Mouse (Mus musculus) monocyte, adult 5-6 weeks (primary cell): Measurements from ENCODE around the gene Mgat4d. TPM values are rescaled to one million over a fixed set of nuclear protein-coding genes. Genes with fewer than 3 reads are reported as not detected.
"Not testable (repeated sequence)": the region's sequence is repeated elsewhere in the genome, so short reads cannot be mapped to it uniquely, and the experiment has no call there.

Experiments used
- ATAC-seq: fragments of 153-309, 156-312 bp; replicated peaks from 2 replicates; pipeline ENCODE4 v1.8.0; 2017; ENCODE audit warnings: mild to moderate bottlenecking; ENCODE audit not compliant: low TSS enrichment, insufficient number of reproducible peaks, severe bottlenecking, poor library complexity, low FRiP score
- total RNA-seq: library from RNA; stranded (forward); fragments of 200-1000, 200-491, 200-594 nt; gene quantifications from 3 replicates; pipeline ENCODE4 v1.2.3, GENCODE M21; 2017

The Mgat4d gene
- total RNA-seq, 1 experiment from 2014 or later = not detected

DNA sequence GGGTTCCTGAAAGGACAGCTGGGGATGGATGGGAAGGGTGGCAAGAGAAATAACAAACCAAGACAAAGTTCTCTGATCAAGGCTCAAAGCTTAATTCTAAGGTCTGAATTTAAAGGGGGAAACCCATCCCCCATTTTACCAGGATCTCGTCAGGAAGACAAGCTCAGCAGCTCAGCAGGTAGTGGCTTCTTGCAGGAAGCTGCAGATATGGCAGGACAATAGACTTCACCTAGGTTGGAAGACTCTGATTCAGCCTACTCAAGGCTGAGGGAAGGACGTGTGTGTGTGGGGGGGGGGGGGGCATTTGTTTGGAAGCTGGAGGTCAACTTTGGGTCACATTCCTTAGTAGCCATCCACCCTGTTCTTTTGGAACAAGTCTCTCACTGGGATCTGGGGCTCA, 34.6 kb downstream of the Mgat4d start:
- ATAC-seq = no peak

DNA sequence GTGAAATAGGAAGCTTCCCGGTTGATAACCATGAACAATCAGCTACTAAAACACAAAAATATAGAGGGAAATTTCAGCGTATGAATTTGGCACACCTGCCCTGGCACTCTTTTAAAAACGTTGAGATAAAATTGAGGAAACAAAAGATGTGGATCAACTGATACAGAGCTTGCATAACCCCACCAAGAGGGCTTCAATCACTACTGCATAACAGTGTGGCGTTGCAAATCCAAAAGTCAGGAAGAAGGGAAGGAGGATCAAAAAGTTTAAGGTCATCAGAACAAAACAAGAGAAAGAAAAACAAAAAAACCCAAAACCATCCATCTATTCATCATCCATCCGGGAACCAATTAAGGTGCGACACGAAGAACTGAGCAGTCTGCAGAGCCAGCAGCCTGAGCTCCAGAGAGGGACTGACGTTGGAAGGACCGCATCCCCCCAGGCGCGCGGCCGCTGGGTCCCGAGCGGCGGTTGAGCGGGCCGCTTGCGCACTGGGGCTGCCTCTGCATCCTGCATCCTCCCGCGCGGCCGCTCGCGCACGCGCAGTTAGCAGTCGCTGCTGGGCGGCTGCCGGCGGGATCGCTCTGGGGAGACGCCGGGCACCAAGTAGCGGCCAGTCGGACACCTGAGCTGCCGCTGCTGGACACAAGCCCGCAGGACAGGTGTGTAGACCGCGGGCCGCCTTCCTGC, 41.2 kb downstream of the Mgat4d start, which contains the start of gene Clgn:
Gene Clgn (plus strand): TSS at position 552 of the 690 bp plus-strand sequence.
- ATAC-seq = no peak

DNA sequence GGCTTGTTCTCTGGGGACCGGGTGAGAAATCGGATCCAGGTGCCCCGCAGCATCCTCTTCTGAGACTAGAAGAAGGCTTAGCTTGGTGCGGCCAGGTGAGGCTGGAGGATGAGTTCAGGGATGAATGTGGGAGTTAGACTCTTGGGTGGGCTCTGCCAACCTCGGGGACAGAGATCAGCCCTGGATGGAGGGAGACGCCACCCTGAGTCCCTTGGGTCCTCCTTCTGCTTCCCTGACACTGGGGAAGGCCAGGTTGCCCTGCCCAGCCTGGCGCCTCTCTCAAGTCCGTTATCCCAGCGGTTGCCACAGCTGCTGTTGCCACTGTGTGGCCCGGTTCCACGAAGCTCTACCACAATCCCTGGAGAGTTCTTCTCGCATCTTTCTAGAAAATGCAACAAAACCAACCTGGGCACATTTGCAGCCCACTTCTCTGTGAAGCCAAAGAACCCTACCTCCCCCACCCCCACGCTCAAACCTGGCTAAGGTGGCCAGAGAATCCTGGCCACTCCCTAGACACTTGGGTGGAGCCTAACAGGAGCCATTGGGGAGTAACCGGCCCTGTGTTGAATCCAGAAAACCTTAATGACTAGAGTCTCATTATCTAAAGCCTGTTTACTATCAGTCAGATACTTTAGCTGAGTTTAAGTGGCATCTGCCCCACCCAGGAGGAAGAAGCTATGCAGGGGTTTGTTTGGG, 41.9 kb downstream of the Mgat4d start:
- ATAC-seq = no peak

DNA sequence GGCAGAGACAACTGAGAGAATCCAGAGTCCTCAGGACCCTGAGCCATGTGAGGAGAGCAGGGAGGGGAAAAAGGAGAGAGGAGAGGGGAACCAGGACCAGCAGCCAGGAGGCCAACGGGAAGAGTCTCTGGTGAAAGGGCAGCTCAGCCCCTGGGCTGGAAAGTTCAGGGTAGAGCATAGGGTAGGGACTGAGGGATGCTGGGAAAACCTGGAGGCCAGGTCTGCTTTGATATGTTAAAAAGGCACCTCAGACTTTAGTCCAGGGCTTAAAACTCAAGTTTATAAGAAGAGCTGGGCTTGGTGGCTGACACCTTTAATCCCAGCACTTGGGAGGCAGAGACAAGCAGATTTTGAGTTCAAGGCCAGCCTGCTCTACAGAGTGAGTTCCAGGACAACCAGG, 44.2 kb downstream of the Mgat4d start:
- no peak for ATAC-seq

DNA sequence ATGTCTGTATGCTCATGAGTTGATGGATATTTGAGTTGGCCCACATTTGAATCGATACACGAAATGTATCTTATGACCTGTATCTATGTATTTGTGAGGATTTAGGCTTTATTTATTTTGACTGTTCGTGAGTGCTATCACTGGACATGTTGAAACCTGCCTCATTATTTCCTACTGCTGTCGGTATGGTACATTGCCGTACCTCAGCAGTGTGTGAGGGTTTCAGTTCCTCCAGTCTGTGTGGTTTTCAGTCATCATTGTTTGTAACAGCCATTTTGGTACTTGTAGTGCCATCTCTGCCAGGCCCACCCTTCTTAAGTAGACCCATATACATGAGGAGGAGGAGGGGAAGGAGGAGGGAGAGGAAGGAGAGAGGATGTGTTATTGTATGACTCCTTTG, 46.1 kb downstream of the Mgat4d start:
- ATAC-seq = no peak

DNA sequence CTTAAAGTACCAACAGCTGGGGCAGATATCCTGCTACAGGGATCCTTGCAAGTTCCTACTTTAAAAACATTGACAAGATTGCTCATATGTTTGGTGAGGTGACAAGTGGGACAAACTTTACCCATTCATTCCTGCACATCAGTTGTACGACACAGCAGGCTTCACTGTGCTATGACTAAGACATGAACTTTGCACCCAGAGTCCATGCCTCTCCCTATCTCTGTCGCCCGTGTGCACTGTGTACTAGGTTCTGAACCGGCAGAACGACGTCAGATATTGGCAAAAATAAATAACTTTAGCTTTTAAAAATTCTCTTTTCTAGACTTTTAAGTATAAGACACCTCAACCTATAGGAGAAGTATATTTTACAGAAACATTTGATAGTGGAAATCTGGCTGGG, 48.4 kb downstream of the Mgat4d start:
- no peak for ATAC-seq

DNA sequence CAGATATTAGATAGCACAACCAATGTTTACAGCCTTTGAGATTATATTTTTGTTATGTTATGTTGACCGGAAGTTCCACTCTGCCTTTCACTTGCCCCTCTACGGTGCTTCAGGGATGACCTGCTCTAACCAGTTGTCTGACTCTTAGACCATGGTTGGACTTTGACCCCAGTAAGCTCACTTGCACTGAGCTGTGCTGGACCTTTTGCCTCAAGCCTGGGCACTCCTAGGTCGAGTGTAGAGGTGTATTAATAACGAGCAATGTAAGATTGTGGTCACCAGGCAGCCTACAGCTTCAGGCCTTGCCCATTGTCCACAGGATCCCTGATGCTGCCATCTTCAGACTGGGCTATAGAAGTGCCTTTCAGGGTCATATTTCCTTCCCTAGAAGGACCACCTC, 49.5 kb downstream of the Mgat4d start:
- ATAC-seq = no peak

DNA sequence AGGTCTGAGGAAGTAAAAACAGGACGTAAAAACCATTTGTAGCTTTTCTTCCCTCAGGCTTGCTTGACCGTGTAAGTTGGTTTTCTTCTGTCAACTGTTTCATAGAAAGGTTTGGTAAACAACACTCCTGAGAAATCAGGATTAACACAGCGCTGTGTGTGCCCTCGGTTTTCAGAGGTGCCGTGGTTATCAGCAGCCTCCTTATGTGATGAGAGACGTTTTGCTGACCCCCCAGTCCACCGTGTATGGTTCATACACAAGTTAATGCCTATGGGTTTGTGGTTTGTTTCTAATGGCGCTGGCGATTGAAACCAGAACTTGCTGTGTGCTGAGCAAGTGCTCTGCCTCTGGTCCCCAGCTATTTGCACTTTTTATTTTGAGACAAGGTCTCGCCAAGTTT, 57.3 kb downstream of the Mgat4d start:
- ATAC-seq = no peak

DNA sequence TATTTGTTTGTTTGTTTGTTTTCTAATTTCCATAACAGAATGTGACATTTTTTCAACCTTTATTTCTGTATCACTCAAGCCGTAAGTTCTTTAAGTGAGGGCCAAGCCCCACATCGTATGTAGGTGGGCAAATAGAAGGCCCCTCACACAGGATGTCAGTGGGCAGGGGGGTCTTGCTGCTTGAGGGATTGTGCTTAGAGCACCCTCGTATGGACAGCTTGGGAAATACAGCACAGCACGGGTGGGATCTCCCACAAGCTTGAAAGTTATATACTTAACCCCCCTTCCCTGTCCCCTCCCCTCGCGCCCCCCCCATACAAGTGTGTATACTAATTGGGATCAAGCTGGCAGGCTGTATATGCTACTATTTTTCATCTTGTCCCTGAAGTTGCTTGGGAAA, 58.6 kb downstream of the Mgat4d start:
- no peak for ATAC-seq

DNA sequence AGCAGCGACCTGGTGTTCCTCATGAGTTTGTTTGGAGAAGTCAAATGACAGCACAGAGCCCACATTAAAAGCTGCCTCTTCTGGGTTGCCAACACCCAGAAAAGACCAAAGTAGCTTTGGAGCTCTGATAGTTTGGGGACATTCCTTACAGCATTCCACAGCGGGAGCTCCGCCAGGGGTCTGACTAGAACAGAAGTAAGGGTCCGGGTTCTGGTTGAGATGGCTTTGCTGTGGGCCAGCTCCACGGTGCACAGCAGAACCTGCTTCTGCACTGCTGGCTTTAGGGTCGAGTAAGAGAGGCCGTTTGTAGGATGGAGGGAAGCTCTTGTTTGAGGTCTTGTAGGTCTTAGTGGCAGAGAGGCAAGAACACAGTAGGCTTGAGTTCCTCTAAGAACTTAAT, 60.2 kb downstream of the Mgat4d start:
- no peak for ATAC-seq

DNA sequence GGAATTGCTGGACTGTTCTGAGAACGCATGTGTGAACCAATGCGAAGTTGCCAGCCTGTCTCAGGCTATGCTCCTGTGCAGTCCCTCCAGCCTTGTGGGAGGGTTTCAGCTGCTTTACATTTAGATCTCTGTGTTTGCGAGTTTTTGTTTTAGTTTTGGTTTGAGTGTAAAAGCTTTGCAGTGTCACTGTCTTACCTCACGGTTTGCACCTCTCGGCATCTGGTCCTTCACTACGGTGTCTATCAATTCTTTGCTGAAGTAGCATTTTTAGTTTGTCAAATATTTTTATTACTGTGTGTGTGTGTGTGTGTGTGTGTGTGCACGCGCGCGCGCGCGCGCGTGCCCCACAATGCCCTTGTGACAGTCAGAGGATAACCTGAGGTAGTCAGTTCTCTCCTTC, 68.6 kb downstream of the Mgat4d start:
- ATAC-seq = no peak

DNA sequence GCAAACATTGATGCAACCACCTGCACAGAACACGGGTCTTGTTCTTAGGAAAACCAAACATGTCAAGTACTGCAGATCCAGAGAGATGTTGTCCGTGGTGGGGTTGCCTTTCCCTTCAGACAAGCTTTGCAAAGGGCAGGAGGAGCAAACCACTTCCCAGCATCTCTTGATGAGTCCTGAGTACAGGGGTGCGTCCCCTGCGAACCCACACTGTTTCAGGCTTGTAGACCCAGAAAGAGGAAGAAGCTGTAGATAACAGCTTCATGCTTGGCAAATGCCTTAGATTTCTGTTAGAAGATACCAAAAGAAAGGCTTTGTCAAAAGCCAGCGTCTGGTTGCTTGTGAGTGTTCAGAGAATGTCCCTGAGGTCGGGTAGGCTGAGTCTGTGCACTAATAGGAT, 69.7 kb downstream of the Mgat4d start:
- no peak for ATAC-seq

DNA sequence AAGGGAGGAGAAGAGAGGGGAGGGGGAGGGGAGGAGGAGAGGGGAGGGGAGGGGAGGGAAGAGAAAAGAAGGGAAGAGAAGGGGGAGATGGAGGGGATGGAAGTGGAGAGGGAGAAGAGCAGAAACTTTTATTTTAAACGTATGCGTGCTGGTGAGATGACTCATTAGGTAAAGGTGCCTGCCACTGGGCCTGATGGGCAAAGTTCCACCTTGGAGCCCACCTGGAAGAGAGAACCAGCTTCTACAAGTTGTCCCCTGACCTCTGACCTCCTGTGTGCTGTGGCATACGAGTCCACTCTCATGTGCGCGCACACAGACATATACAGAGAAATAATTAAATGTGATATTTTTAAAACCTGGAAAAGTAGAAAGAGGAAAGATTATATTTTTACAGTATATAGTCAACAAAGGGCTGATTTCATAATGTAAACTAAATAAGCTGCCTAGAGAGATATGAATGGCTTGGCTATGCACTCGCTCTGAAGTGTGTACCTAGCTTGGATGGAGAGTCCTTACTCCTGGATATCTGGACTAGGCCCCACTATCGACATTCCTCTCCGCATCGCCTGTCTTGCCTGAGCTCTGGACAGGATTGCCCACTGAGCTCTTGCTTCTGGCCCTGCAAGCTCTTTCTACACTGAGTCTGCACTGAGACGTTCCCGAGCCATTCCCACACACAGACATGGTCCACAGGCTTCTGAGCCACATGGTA, 70.7 kb downstream of the Mgat4d start:
- no peak for ATAC-seq

DNA sequence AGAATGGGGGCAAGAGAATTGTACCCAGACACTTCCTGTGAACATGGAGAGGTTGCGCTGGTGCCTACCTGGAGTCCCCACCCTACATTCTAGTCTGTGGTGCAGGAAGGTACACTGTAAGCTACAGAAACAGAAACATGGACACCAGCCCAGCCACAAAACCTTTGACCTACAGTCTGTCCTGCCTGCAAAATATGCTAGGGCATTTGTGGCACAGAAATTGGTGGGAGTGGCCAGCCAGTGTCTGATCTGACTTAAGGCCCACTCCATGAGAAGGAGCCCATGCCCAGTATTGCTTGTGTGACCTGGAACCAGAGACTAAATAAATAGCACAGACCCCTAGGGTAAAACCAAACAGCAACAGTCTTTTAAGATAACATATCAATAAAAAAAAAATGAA, 73.1 kb downstream of the Mgat4d start:
- no peak for ATAC-seq

DNA sequence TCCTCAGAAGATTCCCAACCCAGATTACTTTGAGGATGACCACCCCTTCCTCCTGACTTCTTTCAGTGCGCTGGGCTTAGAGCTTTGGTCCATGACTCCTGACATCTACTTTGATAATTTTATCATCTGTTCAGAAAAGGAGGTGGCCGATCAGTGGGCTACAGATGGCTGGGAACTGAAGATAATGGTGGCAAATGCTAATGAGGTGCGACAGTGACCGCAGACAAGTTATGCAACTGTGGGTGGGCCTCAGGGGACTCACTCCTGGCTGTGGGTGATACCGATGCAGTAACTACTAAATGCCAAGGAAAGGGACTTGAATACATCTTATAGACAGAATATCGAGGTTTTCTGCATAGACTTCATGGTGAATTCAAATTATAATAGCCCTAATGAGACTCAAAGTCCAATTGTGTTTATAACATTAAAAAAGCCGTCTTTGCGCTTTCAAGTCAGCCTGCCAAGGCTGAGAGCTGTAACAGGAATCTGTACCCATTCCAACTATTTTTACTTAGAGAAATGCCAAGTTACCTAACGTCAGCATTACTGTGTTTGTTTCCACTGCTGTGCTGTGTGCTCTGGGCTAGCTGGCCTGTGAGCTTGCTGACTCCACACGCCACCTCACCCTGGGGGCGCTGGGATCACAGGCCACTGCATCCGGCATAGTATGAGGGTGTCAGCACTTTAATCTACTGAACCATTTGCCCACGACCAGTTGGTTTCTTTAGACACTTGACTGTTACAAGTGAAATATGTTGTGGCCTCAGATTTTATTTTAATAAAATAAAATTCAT, 75.0 kb downstream of the Mgat4d start:
- no peak for ATAC-seq

DNA sequence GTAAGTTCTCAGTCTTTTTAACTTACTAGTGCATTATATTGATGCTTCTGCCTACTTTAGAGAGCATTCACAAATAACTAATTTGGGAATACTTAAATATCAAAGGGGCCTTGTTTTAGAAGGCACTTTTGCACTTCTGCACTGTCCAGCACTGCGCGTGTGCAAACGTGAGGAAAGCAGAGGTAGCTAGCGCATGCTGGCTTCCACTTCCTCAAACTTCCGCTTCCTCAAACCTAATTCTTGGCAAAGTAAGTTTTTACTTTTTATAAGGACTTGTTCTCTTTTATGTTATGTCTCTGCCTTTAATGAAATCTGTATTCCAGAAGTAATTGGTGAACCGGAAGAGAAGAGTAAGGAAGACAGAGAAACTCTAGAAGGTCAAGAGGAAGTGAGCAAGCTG, 76.9 kb downstream of the Mgat4d start:
- ATAC-seq = no peak; the same call in 1 of the 2 replicates

DNA sequence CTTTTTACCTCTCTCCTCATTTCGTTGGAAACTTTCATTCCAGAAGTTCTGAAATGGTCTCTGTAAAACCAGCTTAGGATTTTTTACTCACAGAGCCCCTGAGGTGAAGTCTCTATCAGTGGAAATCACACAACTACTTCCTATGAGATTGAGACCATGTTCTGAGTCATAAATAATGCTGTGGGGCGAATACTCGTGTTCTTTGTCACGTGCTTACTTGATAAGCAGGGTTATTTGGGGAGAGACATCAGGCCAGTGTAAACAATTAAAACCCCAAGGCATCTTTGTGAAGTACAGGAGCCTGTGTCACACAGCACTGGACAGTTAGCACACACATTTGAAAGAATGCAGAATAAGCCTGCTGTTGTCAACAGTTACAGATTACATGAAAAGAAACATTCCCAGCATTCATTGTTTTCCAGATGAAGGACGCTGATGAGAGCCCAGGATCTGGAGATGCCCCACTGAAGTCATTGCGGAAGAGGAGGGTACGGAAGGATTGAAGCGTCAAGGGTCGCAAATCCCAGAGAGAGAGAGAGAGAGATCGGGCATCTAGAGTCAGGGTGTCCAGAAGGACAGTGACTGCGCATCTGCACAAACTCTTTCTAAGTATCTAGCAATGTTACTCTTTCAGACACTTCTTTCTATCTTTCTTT, 78.0 kb downstream of the Mgat4d start:
- no peak for ATAC-seq

DNA sequence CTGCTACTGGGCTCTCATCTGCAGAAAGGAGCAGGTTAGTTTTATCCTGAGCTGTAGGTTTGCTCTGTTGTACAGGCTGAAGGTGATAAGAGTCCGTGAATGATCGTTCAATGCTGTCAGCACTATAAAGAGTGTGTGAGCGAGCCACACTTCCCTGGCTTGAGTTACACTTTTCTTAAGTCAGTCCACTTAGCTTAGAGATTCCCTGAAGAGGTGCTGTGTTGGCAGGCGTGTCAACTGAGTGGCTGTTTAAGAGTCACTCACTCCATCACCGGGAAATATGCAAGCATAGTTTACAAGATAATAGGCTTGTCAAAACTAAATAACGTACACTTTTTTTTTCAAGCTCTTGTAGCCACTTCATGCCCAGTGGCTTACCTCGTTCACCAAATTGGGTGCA, 78.7 kb downstream of the Mgat4d start:
- no peak for ATAC-seq

DNA sequence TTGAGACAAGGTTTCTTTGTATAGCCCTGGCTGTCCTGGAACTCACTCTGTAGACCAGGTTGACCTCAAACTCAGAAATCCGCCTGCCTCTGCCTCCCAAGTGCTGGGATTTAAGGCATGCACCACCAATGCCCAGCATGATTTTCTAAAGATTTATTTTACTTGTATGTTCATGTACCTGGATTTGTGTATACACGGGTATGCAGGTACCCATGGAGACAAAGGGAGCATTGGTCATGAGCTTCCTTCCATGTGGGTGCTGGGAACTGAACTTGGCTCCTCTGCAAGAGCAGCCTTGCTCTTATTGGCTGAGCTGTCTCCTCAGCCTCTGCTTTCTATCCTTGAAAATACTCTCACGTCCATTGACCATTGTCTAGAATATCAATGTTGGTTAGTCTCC, 80.3 kb downstream of the Mgat4d start:
- ATAC-seq = not testable (repeated sequence)
